Mouse (Mus musculus) stomach, embryonic 14.5 days (tissue): ENCODE results near the gene Arhgef17. TPM values are rescaled to one million over a fixed set of nuclear protein-coding genes. Genes with fewer than 3 reads are reported as not detected.

Experiments used
- ATAC-seq: fragments of 200-750 bp; cut with Nextera tagmentation; 2 replicates; pipeline ENCODE4 v1.8.0; 2017; ENCODE audit warnings: low read depth, moderate TSS enrichment; ENCODE audit not compliant: insufficient number of reproducible peaks, insufficient read depth, low FRiP score
- H3K27ac ChIP-seq: fragments of 300-500 bp; sonication (generic); 2 replicates; pipeline ENCODE4 v1.5.1; 2014; ENCODE audit warnings: mild to moderate bottlenecking, low read length, moderate library complexity, mixed read lengths
- H3K27me3 ChIP-seq: fragments of 300-500 bp; sonication (generic); 2 replicates; pipeline ENCODE4 v1.6.1; 2014; ENCODE audit warnings: low read length, control low read depth, mixed read lengths; ENCODE audit not compliant: control insufficient read depth, insufficient read depth
- H3K36me3 ChIP-seq: fragments of 300-500 bp; sonication (generic); 2 replicates; pipeline ENCODE4 v1.6.1; 2014; ENCODE audit warnings: mild to moderate bottlenecking, control low read depth, low read length, moderate library complexity, mixed read lengths; ENCODE audit not compliant: control insufficient read depth, insufficient read depth
- H3K4me1 ChIP-seq: fragments of 300-500 bp; sonication (generic); 2 replicates; pipeline ENCODE4 v1.6.1; 2014; ENCODE audit warnings: low read length, control low read depth, mixed read lengths; ENCODE audit not compliant: control insufficient read depth, insufficient read depth
- H3K4me2 ChIP-seq: fragments of 300-500 bp; sonication (generic); replicated peaks from 2 replicates; pipeline ENCODE4 v1.6.1; 2014; ENCODE audit warnings: low read depth, low read length, control low read depth
- H3K4me3 ChIP-seq: fragments of 300-500 bp; sonication (generic); 2 replicates; pipeline ENCODE4 v1.5.1; 2014; ENCODE audit warnings: low read depth, low read length, control low read depth
- H3K9ac ChIP-seq: fragments of 300-500 bp; sonication (generic); replicated peaks from 2 replicates; pipeline ENCODE4 v1.6.1; 2014; ENCODE audit warnings: low read depth, mild to moderate bottlenecking, control low read depth, low read length, moderate library complexity, mixed read lengths
- H3K9me3 ChIP-seq: fragments of 300-500 bp; sonication (generic); 2 replicates; pipeline ENCODE4 v1.6.1; 2016; ENCODE audit warnings: low read depth, low read length, control low read depth; ENCODE audit not compliant: control insufficient read depth
- WGBS: fragments of 180-500 bp; shearing (Covaris S2); extraction: QIAGEN DNeasy Blood & Tissue Kit; methylation state at CpG from one replicate; pipeline ENCODE4 v1.1.7; 2014; 5-methylcytosine and 5-hydroxymethylcytosine counted together
- polyA plus RNA-seq: library from polyadenylated mRNA; unstranded; fragments of >200 nt; fragmentation: Nextera tagmentation; extraction: Ambion mirVana; gene quantifications from 2 replicates; pipeline ENCODE4 v1.2.1, GENCODE M21; 2014

Arhgef17 gene
- polyA plus RNA-seq, 1 experiment from 2014 or later, result 13.7 TPM

- H3K27ac ChIP-seq, result no peak overlapping the region
- H3K4me1 ChIP-seq, result peaks cover 19% of the 10 kb centered on the region
- no peak overlapping the region for H3K4me3 ChIP-seq
- WGBS, result 60% methylated on average over 20 of the region's 20 CpGs
- H3K9ac ChIP-seq, result no peak overlapping the region
- H3K27me3 ChIP-seq, result no peaks in the 10 kb centered on the region
- ATAC-seq, result peak; percentile 16; the same call in 1 of the 2 replicates
- peaks cover 18% of the 10 kb centered on the region for H3K36me3 ChIP-seq
- 0 out of 2 replicates have a peak overlapping the region, but pooled peaks have one; percentile 70 for H3K4me2 ChIP-seq
- no peaks in the 10 kb centered on the region for H3K9me3 ChIP-seq
These were observed 38.5 kb downstream of the Arhgef17 start for GRCm38 (mm10) chr7:100893249-100894056.

DNA sequence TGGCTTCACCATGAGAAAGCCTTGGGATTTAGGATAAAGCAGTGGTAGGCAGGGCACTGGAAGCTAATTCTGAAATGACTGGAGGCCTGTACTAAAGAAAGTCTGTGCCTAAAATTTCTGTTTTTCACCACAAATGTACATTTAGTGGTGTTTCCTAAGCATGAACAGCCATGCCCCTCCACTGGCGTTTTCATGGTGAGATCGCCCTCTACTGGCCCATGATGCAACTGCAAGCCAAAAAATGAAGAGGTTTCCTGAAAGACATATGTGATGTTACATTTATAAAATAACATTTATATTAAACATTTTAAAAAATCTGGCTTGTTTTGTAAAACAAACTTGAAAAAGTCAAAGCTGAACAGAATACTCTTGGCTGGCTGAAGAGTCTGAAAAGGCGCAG, 45.4 kb downstream of the Arhgef17 start:
- Histone ChIP-seq H3K27ac (no peak overlapping the region), H3K4me2 (no peak overlapping the region), H3K9me3 (no peaks in the 10 kb centered on the region), H3K4me1 (no peaks in the 10 kb centered on the region), H3K4me3 (no peak overlapping the region), H3K36me3 (peaks cover 66% of the 10 kb centered on the region), H3K27me3 (no peaks in the 10 kb centered on the region), H3K9ac (no peak overlapping the region)
- ATAC-seq, result no peak
- 32% methylated on average over 3 of the region's 3 CpGs for WGBS

- ATAC-seq, result no peak
- Histone ChIP-seq H3K27me3 (no peaks in the 10 kb centered on the region), H3K9me3 (no peaks in the 10 kb centered on the region), H3K4me1 (no peaks in the 10 kb centered on the region), H3K4me3 (no peak overlapping the region), H3K27ac (no peak overlapping the region), H3K36me3 (peaks cover 70% of the 10 kb centered on the region), H3K9ac (no peak overlapping the region), H3K4me2 (no peak overlapping the region)
- 89% methylated on average over 4 of the region's 4 CpGs for WGBS
These were observed 47.4 kb downstream of the Arhgef17 start for GRCm38 (mm10) chr7:100884460-100884859.

GRCm38 (mm10) chr7:100881950-100882349, 50.0 kb downstream of the Arhgef17 start:
- H3K36me3 ChIP-seq, result peaks cover 79% of the 10 kb centered on the region
- 84% methylated on average over 4 of the region's 4 CpGs for WGBS
- ATAC-seq, result no peak

GRCm38 (mm10) chr7:100881531-100881930, 50.4 kb downstream of the Arhgef17 start:
- no peaks in the 10 kb centered on the region for H3K4me1 ChIP-seq
- no peak overlapping the region for H3K27ac ChIP-seq
- no peak overlapping the region for H3K4me2 ChIP-seq
- no peaks in the 10 kb centered on the region for H3K27me3 ChIP-seq
- peaks cover 83% of the 10 kb centered on the region for H3K36me3 ChIP-seq
- H3K9me3 ChIP-seq, result no peaks in the 10 kb centered on the region
- H3K4me3 ChIP-seq, result no peak overlapping the region
- WGBS, result 93% methylated on average over 9 of the region's 9 CpGs
- ATAC-seq, result no peak
- H3K9ac ChIP-seq, result no peak overlapping the region

More at GRCm38 (mm10) chr7:100881950-100882349, 50.0 kb downstream of the Arhgef17 start:
- no peak overlapping the region for H3K4me3 ChIP-seq
- no peaks in the 10 kb centered on the region for H3K4me1 ChIP-seq
- H3K9me3 ChIP-seq, result no peaks in the 10 kb centered on the region
- no peaks in the 10 kb centered on the region for H3K27me3 ChIP-seq
- H3K4me2 ChIP-seq, result no peak overlapping the region
- H3K27ac ChIP-seq, result no peak overlapping the region
- no peak overlapping the region for H3K9ac ChIP-seq

GRCm38 (mm10) chr7:100879595-100879994, 52.3 kb downstream of the Arhgef17 start:
- H3K4me2 ChIP-seq, result no peak overlapping the region
- peaks cover 77% of the 10 kb centered on the region for H3K36me3 ChIP-seq
- no peaks in the 10 kb centered on the region for H3K9me3 ChIP-seq
- no peak overlapping the region for H3K27ac ChIP-seq
- ATAC-seq, result no peak
- H3K27me3 ChIP-seq, result no peaks in the 10 kb centered on the region
- 26% methylated on average over 20 of the region's 20 CpGs for WGBS
- H3K4me1 ChIP-seq, result no peaks in the 10 kb centered on the region
- no peak overlapping the region for H3K4me3 ChIP-seq
- no peak overlapping the region for H3K9ac ChIP-seq

DNA sequence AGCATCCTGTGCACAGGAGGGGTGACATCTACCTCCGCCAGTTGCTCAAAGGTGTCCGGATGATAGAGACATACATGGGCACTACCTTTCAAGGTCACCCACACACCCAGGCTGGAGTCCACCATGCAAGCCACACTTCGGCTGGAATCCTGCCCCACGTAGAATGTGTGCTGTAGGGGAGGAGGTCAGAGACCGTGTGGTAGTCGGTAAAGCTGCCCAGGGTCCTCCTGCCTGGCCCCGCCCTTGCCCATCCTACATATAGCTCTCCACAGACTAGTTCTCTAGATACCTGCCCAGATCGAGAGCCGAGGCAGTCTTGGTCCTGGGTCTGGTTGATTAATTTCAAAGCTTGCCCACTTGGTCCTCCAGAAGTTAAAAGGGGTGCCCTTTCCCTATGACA, 55.1 kb downstream of the Arhgef17 start:
- Histone ChIP-seq H3K4me3 (no peak overlapping the region), H3K36me3 (peaks cover 72% of the 10 kb centered on the region), H3K4me1 (no peaks in the 10 kb centered on the region), H3K9me3 (no peaks in the 10 kb centered on the region), H3K9ac (no peak overlapping the region), H3K27me3 (no peaks in the 10 kb centered on the region), H3K4me2 (no peak overlapping the region), H3K27ac (no peak overlapping the region)
- 83% methylated on average over 9 of the region's 9 CpGs for WGBS
- no peak for ATAC-seq

DNA sequence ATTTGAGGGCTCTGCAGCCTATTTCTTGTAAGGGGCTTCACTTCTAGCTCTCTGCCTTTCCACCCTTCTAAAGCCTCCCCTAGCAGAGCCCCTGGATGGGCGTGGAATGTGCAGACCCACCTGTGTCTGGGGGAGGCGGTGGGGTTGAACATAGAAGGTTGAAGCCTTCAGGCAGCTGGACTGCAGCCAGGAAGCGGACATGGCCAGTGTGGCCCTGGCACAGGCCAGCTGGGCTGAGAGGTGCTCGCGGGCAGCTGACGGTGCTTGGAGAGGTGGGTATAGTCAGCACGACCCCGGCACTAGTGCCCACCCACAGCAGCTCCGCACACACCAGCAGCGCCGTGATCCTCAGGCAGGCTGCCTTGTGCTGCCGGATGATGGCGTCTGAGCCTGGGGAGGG, 55.6 kb downstream of the Arhgef17 start:
- WGBS, result 84% methylated on average over 13 of the region's 13 CpGs
- no peak overlapping the region for H3K9ac ChIP-seq

More for the DNA sequence above, 55.6 kb downstream of the Arhgef17 start:
- peaks cover 67% of the 10 kb centered on the region for H3K36me3 ChIP-seq
- no peak overlapping the region for H3K4me3 ChIP-seq
- no peaks in the 10 kb centered on the region for H3K9me3 ChIP-seq
- H3K27me3 ChIP-seq, result no peaks in the 10 kb centered on the region
- H3K4me2 ChIP-seq, result no peak overlapping the region
- peak overlapping the region; percentile 39; the same call in 1 of the 2 replicates for H3K27ac ChIP-seq
- no peak for ATAC-seq
- no peaks in the 10 kb centered on the region for H3K4me1 ChIP-seq
